Mouse (Mus musculus): ENCODE data around the gene Clec12a.

The Clec12a gene

GRCm38 (mm10) chr6:129380454-129380853 lies 38.0 kb downstream of the Clec12a start:
- DNase-seq = peak in 1 of 2 experiments; percentile 4

- DNase-seq = no peak
These were observed 39.2 kb downstream of the Clec12a start for GRCm38 (mm10) chr6:129381736-129382135.

GRCm38 (mm10) chr6:129383466-129383865 lies 41.0 kb downstream of the Clec12a start:
- no peak for DNase-seq

- no peak for DNase-seq
These were observed 42.5 kb downstream of the Clec12a start for GRCm38 (mm10) chr6:129385000-129385399.

GRCm38 (mm10) chr6:129385774-129386173 lies 43.3 kb downstream of the Clec12a start, which contains the start of gene Clec12b:
Clec12b (minus strand) TSS chr6:129385874.
- DNase-seq = no peak

- no peak for DNase-seq
These were observed 50.7 kb downstream of the Clec12a start for GRCm38 (mm10) chr6:129393087-129393720.

GRCm38 (mm10) chr6:129393732-129394131 lies 51.2 kb downstream of the Clec12a start:
- DNase-seq = no peak

GRCm38 (mm10) chr6:129396997-129397396 lies 54.5 kb downstream of the Clec12a start, which contains the start of gene Clec1b:
Clec1b (plus strand) TSS chr6:129397297.
- no peak for DNase-seq

- peak in 1 of 2 experiments; percentile 6 for DNase-seq
These were observed 57.5 kb downstream of the Clec12a start for GRCm38 (mm10) chr6:129399945-129400344.

- no peak for DNase-seq
These were observed 59.9 kb downstream of the Clec12a start for GRCm38 (mm10) chr6:129402404-129402803.

GRCm38 (mm10) chr6:129403391-129403790 lies 60.9 kb downstream of the Clec12a start:
- no peak for DNase-seq

GRCm38 (mm10) chr6:129405999-129406398 lies 63.5 kb downstream of the Clec12a start:
- no peak for DNase-seq

- peak; percentile 27 to 48 for DNase-seq
These were observed 64.8 kb downstream of the Clec12a start for GRCm38 (mm10) chr6:129407324-129407723.

- no peak for DNase-seq
These were observed 66.1 kb downstream of the Clec12a start, which contains the start of gene Clec9a for GRCm38 (mm10) chr6:129408562-129408961. Clec9a (plus strand) TSS chr6:129408862.

- DNase-seq = no peak
These were observed 71.7 kb downstream of the Clec12a start for GRCm38 (mm10) chr6:129414177-129414576.
